Mouse (Mus musculus) cerebellum, adult 2 months (tissue): ENCODE data around the gene Stat4.

Experiments used
- CTCF ChIP-seq: fragments of 200-500 bp; IDR thresholded peaks from 2 replicates; pipeline ENCODE4 v1.5.1; 2011; ENCODE audit warnings: low read depth, mild to moderate bottlenecking, control low read depth, low read length, moderate library complexity, borderline replicate concordance; ENCODE audit not compliant: insufficient read depth
- POLR2A ChIP-seq: fragments of 200-500 bp; IDR thresholded peaks from 2 replicates; pipeline ENCODE4 v1.6.1; 2011; ENCODE audit warnings: low read length, control low read depth, borderline replicate concordance; ENCODE audit not compliant: insufficient read depth

DNA sequence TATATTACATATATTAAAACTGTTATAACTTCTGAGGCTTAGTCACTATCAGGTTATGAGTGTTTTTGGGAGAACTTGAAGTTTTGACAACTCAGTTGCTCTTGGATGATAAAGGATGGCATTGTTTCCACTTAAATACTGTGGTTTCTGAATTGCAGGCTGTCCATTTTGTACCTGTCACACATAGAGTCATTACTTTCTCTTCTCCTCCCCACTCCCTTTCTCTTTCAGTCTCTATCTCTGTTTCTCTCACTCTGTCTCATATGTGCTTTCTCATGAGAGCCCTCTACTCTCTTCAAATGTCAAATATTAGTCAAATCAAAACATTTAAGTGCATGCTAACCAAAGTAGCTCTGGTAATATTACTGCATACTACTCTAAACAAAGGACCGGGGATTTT is 79.3 kb downstream of the Stat4 start:
- TF ChIP-seq CTCF (no peak), POLR2A (no peak)
